Mouse (Mus musculus) lung, embryonic 15.5 days (tissue): ENCODE measurements around the gene Prkar2a. TPM values are rescaled to one million over a fixed set of nuclear protein-coding genes. Genes with fewer than 3 reads are reported as not detected.
A peak's percentile ranks its signal among the peaks of the same experiment; 100 is the strongest.

ENCODE experiments used
- ATAC-seq: fragments of 200-750 bp; cut with Nextera tagmentation; 2 replicates; pipeline ENCODE4 v1.8.0; 2017; ENCODE audit warnings: moderate number of reproducible peaks, borderline replicate concordance; ENCODE audit not compliant: low FRiP score, low TSS enrichment; ENCODE audit errors: extremely low read depth
- H3K27ac ChIP-seq: fragments of 300-500 bp; sonication (generic); 2 replicates; pipeline ENCODE4 v1.5.1; 2015; ENCODE audit warnings: moderate library complexity, mild to moderate bottlenecking, inconsistent platforms
- H3K27me3 ChIP-seq: fragments of 300-500 bp; sonication (generic); 2 replicates; pipeline ENCODE4 v1.6.1; 2015; ENCODE audit warnings: inconsistent platforms
- H3K36me3 ChIP-seq: fragments of 300-500 bp; sonication (generic); 2 replicates; pipeline ENCODE4 v1.6.1; 2015; ENCODE audit warnings: inconsistent platforms
- H3K4me1 ChIP-seq: fragments of 300-500 bp; sonication (generic); 2 replicates; pipeline ENCODE4 v1.6.1; 2015; ENCODE audit warnings: inconsistent platforms
- H3K4me2 ChIP-seq: fragments of 300-500 bp; sonication (generic); 2 replicates; pipeline ENCODE4 v1.6.1; 2015; ENCODE audit warnings: inconsistent platforms, mild to moderate bottlenecking, moderate library complexity
- H3K4me3 ChIP-seq: fragments of 300-500 bp; sonication (generic); 2 replicates; pipeline ENCODE4 v1.5.1; 2015; ENCODE audit warnings: mild to moderate bottlenecking, inconsistent platforms
- H3K9ac ChIP-seq: fragments of 300-500 bp; sonication (generic); 2 replicates; pipeline ENCODE4 v1.6.1; 2015; ENCODE audit warnings: inconsistent platforms
- H3K9me3 ChIP-seq: fragments of 300-500 bp; sonication (generic); 2 replicates; pipeline ENCODE4 v1.6.1; 2016; ENCODE audit warnings: inconsistent platforms
- WGBS: fragments of 180-500 bp; shearing (Covaris S2); methylation state at CpG from one replicate; pipeline ENCODE4 v1.1.7; 2015; 5-methylcytosine and 5-hydroxymethylcytosine counted together
- polyA plus RNA-seq: library from polyadenylated mRNA; unstranded; fragments of >200 nt; fragmentation: Nextera tagmentation; extraction: Ambion mirVana; gene quantifications from 2 replicates; pipeline ENCODE4 v1.2.1, GENCODE M21; 2015

The Prkar2a gene
- polyA plus RNA-seq, 1 experiment from 2014 or later = 24.5 TPM

GRCm38 (mm10) chr9:108673151-108673550, 16.0 kb upstream of the Prkar2a start:
- H3K4me2 ChIP-seq = no peak overlapping the region
- H3K36me3 ChIP-seq = peaks cover 13% of the 10 kb centered on the region
- no peak overlapping the region for H3K27ac ChIP-seq
- no peaks in the 10 kb centered on the region for H3K4me1 ChIP-seq
- no peaks in the 10 kb centered on the region for H3K27me3 ChIP-seq
- no peak overlapping the region for H3K9ac ChIP-seq
- no peak for ATAC-seq
- no peak overlapping the region for H3K4me3 ChIP-seq
- WGBS = 40% methylated on average over 2 of the region's 2 CpGs
- no peaks in the 10 kb centered on the region for H3K9me3 ChIP-seq

DNA sequence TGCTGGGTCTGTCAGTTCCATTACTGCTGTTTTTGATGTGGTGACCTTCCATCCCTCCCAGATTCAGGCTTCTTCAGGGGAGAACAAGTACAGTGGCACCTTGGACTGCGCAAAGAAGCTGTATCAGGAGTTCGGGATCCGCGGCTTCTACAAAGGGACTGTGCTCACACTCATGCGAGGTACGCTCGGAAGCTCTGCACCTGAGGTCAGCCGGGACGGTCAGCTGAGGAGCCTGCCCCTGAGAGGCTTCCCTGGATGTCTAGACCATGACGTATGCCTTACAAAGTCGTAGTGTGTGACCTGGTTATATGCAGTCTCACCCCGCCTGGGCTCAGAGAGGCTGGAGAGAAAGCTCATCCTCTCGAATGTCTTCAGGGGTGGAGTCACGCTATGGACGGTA, 9.1 kb upstream of the Prkar2a start:
- no peak for ATAC-seq
- 90% methylated on average over 15 of the region's 15 CpGs for WGBS
- peaks cover 13% of the 10 kb centered on the region; the same call in 1 of the 2 replicates for H3K36me3 ChIP-seq

GRCm38 (mm10) chr9:108686475-108686887, 2.6 kb upstream of the Prkar2a start:
- ATAC-seq = peak; percentile 37; the same call in 1 of the 2 replicates
- no peak overlapping the region for H3K4me3 ChIP-seq
- peaks cover 24% of the 10 kb centered on the region for H3K4me1 ChIP-seq
- 32% methylated on average over 4 of the region's 4 CpGs for WGBS
- H3K9ac ChIP-seq = no peak overlapping the region
- no peaks in the 10 kb centered on the region for H3K27me3 ChIP-seq
- peak overlapping the region; percentile 77 for H3K27ac ChIP-seq
- no peaks in the 10 kb centered on the region; the same call in 1 of the 2 replicates for H3K36me3 ChIP-seq
- H3K9me3 ChIP-seq = no peaks in the 10 kb centered on the region
- no peak overlapping the region for H3K4me2 ChIP-seq

More for the DNA sequence above, 9.1 kb upstream of the Prkar2a start:
- Histone ChIP-seq H3K27ac (no peak overlapping the region), H3K9ac (no peak overlapping the region), H3K9me3 (no peaks in the 10 kb centered on the region), H3K27me3 (no peaks in the 10 kb centered on the region), H3K4me2 (no peak overlapping the region), H3K4me1 (no peaks in the 10 kb centered on the region), H3K4me3 (no peak overlapping the region)

GRCm38 (mm10) chr9:108687181-108687580, 1.9 kb upstream of the Prkar2a start:
- Histone ChIP-seq H3K9me3 (no peaks in the 10 kb centered on the region), H3K27me3 (no peaks in the 10 kb centered on the region), H3K27ac (no peak overlapping the region), H3K9ac (no peak overlapping the region), H3K36me3 (no peaks in the 10 kb centered on the region; the same call in 1 of the 2 replicates), H3K4me3 (no peak overlapping the region), H3K4me2 (no peak overlapping the region), H3K4me1 (peaks cover 28% of the 10 kb centered on the region)
- WGBS = 66% methylated on average over 6 of the region's 6 CpGs
- ATAC-seq = no peak

- H3K4me3 ChIP-seq = no peak overlapping the region
- H3K27ac ChIP-seq = no peak overlapping the region
- no peak overlapping the region for H3K4me2 ChIP-seq
- no peak for ATAC-seq
- no peaks in the 10 kb centered on the region for H3K36me3 ChIP-seq
- no peaks in the 10 kb centered on the region for H3K27me3 ChIP-seq
- peaks cover 28% of the 10 kb centered on the region for H3K4me1 ChIP-seq
- 63% methylated on average over 2 of the region's 2 CpGs for WGBS
- no peak overlapping the region for H3K9ac ChIP-seq
- no peaks in the 10 kb centered on the region for H3K9me3 ChIP-seq
Observed at GRCm38 (mm10) chr9:108687686-108688085, 1.4 kb upstream of the Prkar2a start.

GRCm38 (mm10) chr9:108688451-108688850, 663 bp upstream of the Prkar2a start:
- WGBS = 52% methylated on average over 9 of the region's 9 CpGs
- Histone ChIP-seq H3K9ac (no peak overlapping the region), H3K9me3 (no peaks in the 10 kb centered on the region), H3K4me3 (no peak overlapping the region), H3K36me3 (no peaks in the 10 kb centered on the region), H3K4me1 (peaks cover 34% of the 10 kb centered on the region), H3K4me2 (no peak overlapping the region), H3K27ac (0 out of 2 replicates have a peak overlapping the region, but pooled peaks have one; percentile 36), H3K27me3 (no peaks in the 10 kb centered on the region)
- no peak for ATAC-seq

- no peak overlapping the region for H3K4me2 ChIP-seq
- H3K9me3 ChIP-seq = no peaks in the 10 kb centered on the region
- no peak overlapping the region for H3K27ac ChIP-seq
- no peaks in the 10 kb centered on the region for H3K27me3 ChIP-seq
- H3K9ac ChIP-seq = no peak overlapping the region
- WGBS = 73% methylated on average over 1 of the region's 1 CpGs
- H3K36me3 ChIP-seq = no peaks in the 10 kb centered on the region
- H3K4me3 ChIP-seq = no peak overlapping the region
- peaks cover 42% of the 10 kb centered on the region for H3K4me1 ChIP-seq
- no peak for ATAC-seq
Observed at GRCm38 (mm10) chr9:108689993-108690392, 879 bp downstream of the Prkar2a start.

DNA sequence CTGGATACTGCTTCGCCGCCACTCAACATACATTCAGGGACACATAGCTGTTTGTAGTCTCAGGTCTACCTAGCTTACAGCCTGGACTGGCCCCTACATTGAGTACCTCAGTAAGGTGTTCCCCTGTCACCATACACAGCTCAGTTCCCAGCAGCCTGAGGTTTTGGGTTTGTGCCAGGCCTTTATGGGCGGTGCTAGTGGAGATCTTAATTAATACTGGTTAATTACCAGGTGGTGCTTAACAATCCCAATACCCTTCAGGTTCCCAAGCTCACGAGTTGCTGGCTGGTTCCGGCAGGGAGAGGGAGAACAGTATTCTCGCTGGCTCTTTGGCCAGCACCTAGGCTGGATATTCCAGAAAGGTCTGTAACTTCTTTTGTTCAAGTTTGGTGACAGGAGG, 1.8 kb downstream of the Prkar2a start:
- Histone ChIP-seq H3K9ac (no peak overlapping the region), H3K27me3 (no peaks in the 10 kb centered on the region), H3K4me3 (no peak overlapping the region), H3K36me3 (no peaks in the 10 kb centered on the region), H3K9me3 (no peaks in the 10 kb centered on the region), H3K4me1 (peaks cover 42% of the 10 kb centered on the region), H3K4me2 (no peak overlapping the region), H3K27ac (no peak overlapping the region)
- 89% methylated on average over 6 of the region's 6 CpGs for WGBS
- no peak for ATAC-seq

- peak overlapping the region; percentile 82 for H3K4me3 ChIP-seq
- H3K27me3 ChIP-seq = no peaks in the 10 kb centered on the region
- WGBS = 60% methylated on average over 8 of the region's 8 CpGs
- ATAC-seq = no peak
- H3K9me3 ChIP-seq = no peaks in the 10 kb centered on the region
- H3K36me3 ChIP-seq = no peaks in the 10 kb centered on the region
- H3K9ac ChIP-seq = peak overlapping the region; percentile 87
- peaks cover 41% of the 10 kb centered on the region for H3K4me1 ChIP-seq
- H3K27ac ChIP-seq = 0 out of 2 replicates have a peak overlapping the region, but pooled peaks have one; percentile 23
- peak overlapping the region; percentile 93 for H3K4me2 ChIP-seq
Observed at GRCm38 (mm10) chr9:108691371-108691770, 2.3 kb downstream of the Prkar2a start.

GRCm38 (mm10) chr9:108691846-108692225, 2.7 kb downstream of the Prkar2a start:
- H3K4me2 ChIP-seq = peak overlapping the region; percentile 93
- under 1% methylated on average over 42 of the region's 42 CpGs for whole genome bisulfite sequencing
- peak overlapping the region; percentile 61 for H3K27ac ChIP-seq
- no peaks in the 10 kb centered on the region for H3K36me3 ChIP-seq
- peak overlapping the region; percentile 82 for H3K4me3 ChIP-seq
- no peaks in the 10 kb centered on the region for H3K27me3 ChIP-seq
- H3K9ac ChIP-seq = peak overlapping the region; percentile 87
- H3K4me1 ChIP-seq = peaks cover 36% of the 10 kb centered on the region
- no peaks in the 10 kb centered on the region for H3K9me3 ChIP-seq
- ATAC-seq = peak; percentile 89

GRCm38 (mm10) chr9:108692226-108693041, 3.3 kb downstream of the Prkar2a start:
- Histone ChIP-seq H3K27ac (peak overlapping the region; percentile 61), H3K36me3 (no peaks in the 10 kb centered on the region), H3K4me3 (peak overlapping the region; percentile 82), H3K9me3 (no peaks in the 10 kb centered on the region), H3K9ac (peak overlapping the region; percentile 87), H3K27me3 (no peaks in the 10 kb centered on the region), H3K4me1 (peaks cover 30% of the 10 kb centered on the region), H3K4me2 (peak overlapping the region; percentile 93)
- under 1% methylated on average over 81 of the region's 92 CpGs for WGBS
- peak; percentile 37; the same call in 1 of the 2 replicates for ATAC-seq

DNA sequence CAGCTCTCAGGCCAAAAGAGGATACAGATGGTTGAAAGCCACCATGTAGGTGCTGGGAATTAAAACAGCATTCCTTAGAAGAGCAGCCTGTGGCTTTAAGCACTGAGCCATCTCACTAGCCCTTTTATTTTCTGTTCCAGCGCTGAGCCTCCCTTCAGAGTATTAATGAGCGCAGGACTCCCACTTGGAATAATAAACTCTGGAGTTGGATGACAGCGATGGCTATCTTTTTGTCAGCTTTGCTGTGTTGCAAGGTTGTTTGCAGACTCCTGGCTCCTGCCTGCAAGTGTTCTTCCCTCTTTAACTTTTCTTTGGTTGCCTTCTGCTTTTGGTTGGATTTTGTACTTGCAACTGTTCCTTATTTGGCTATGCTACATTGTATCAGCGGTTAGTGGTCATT, 4.8 kb downstream of the Prkar2a start:
- H3K4me3 ChIP-seq = peak overlapping the region; percentile 3; the same call in 1 of the 2 replicates
- H3K4me1 ChIP-seq = peaks cover 21% of the 10 kb centered on the region
- H3K9ac ChIP-seq = no peak overlapping the region
- no peak for ATAC-seq
- no peaks in the 10 kb centered on the region for H3K36me3 ChIP-seq
- peak overlapping the region; percentile 93 for H3K4me2 ChIP-seq
- 67% methylated on average over 4 of the region's 4 CpGs for WGBS
- H3K9me3 ChIP-seq = no peaks in the 10 kb centered on the region
- no peaks in the 10 kb centered on the region for H3K27me3 ChIP-seq
- no peak overlapping the region for H3K27ac ChIP-seq
